Mouse (Mus musculus): ENCODE measurements at regions not wholly inside any gene's neighbourhood (a gene's known extent, or its start where the extent isn't known, plus 50 kb on each side); places are given as distances from the start of the nearest gene placed in this dataset.
"Not testable (repeated sequence)": the region's sequence is repeated elsewhere in the genome, so short reads cannot be mapped to it uniquely, and the experiment has no call there.

- not testable (repeated sequence) for H3K4me2 ChIP-seq (ENCODE audit: low read length); H3K27ac ChIP-seq (replicated peaks; ENCODE audit: low read depth, low read length); DNase-seq; H3K4me3 ChIP-seq (replicated peaks; ENCODE audit: low read depth, low read length); H3K9me3 ChIP-seq (ENCODE audit: control insufficient read depth, low read length); H3K4me1 ChIP-seq (ENCODE audit: control insufficient read depth, insufficient read depth, low read length); H3K36me3 ChIP-seq (ENCODE audit: control insufficient read depth, insufficient read depth, low read length); H3K27me3 ChIP-seq (ENCODE audit: control insufficient read depth, insufficient read depth, low read length); ATAC-seq (ENCODE audit: low FRiP score, low TSS enrichment); H3K9ac ChIP-seq (replicated peaks; ENCODE audit: low read length)
- WGBS: 92% methylated on average over 7 of the region's 11 CpGs
These were observed 75.8 kb downstream of the Dusp6 start for GRCm38 (mm10) chr10:99338790-99339189.

GRCm38 (mm10) chr10:99339291-99339912 is 76.4 kb downstream of the Dusp6 start:
- not testable (repeated sequence) for H3K36me3 ChIP-seq (ENCODE audit: control insufficient read depth, insufficient read depth, low read length); ATAC-seq (ENCODE audit: low FRiP score, low TSS enrichment); H3K27me3 ChIP-seq (ENCODE audit: control insufficient read depth, insufficient read depth, low read length)

GRCm38 (mm10) chr10:99340057-99340456 is 77.0 kb downstream of the Dusp6 start:
- H3K36me3 ChIP-seq (ENCODE audit: control insufficient read depth, insufficient read depth, low read length); H3K9me3 ChIP-seq (ENCODE audit: control insufficient read depth, low read length); DNase-seq; H3K27me3 ChIP-seq (ENCODE audit: control insufficient read depth, insufficient read depth, low read length); H3K4me2 ChIP-seq (ENCODE audit: low read length); H3K4me1 ChIP-seq (ENCODE audit: control insufficient read depth, insufficient read depth, low read length); H3K9ac ChIP-seq (replicated peaks; ENCODE audit: low read length); H3K27ac ChIP-seq (replicated peaks; ENCODE audit: low read depth, low read length); H3K4me3 ChIP-seq (replicated peaks; ENCODE audit: low read depth, low read length); ATAC-seq (ENCODE audit: low FRiP score, low TSS enrichment): not testable (repeated sequence)
- WGBS: no CpG with 5 or more reads among the region's 25 CpGs

More at GRCm38 (mm10) chr10:99339291-99339912, 76.4 kb downstream of the Dusp6 start:
- not testable (repeated sequence) for H3K4me2 ChIP-seq (ENCODE audit: low read length); H3K9ac ChIP-seq (replicated peaks; ENCODE audit: low read length); H3K9me3 ChIP-seq (ENCODE audit: control insufficient read depth, low read length); H3K4me3 ChIP-seq (replicated peaks; ENCODE audit: low read depth, low read length); H3K4me1 ChIP-seq (ENCODE audit: control insufficient read depth, insufficient read depth, low read length); DNase-seq; H3K27ac ChIP-seq (replicated peaks; ENCODE audit: low read depth, low read length)
- 97% methylated on average over 8 of the region's 19 CpGs for WGBS

- H3K4me2 ChIP-seq (ENCODE audit: low read length): no peak overlapping the region
- H3K9me3 ChIP-seq (ENCODE audit: control insufficient read depth, low read length): no peaks in the 10 kb centered on the region
- peaks cover 6% of the 10 kb centered on the region; the same call in 1 of the 2 replicates for H3K4me1 ChIP-seq (ENCODE audit: control insufficient read depth, insufficient read depth, low read length)
- no peak overlapping the region for H3K27ac ChIP-seq (replicated peaks; ENCODE audit: low read depth, low read length)
- no peak overlapping the region for H3K9ac ChIP-seq (replicated peaks; ENCODE audit: low read length)
- 83% methylated on average over 3 of the region's 3 CpGs for WGBS
- no peak for DNase-seq
- no peak overlapping the region for H3K4me3 ChIP-seq (replicated peaks; ENCODE audit: low read depth, low read length)
- no peaks in the 10 kb centered on the region for H3K27me3 ChIP-seq (ENCODE audit: control insufficient read depth, insufficient read depth, low read length)
- ATAC-seq (ENCODE audit: low FRiP score, low TSS enrichment): no peak
- no peaks in the 10 kb centered on the region for H3K36me3 ChIP-seq (ENCODE audit: control insufficient read depth, insufficient read depth, low read length)
These were observed 86.2 kb downstream of the Dusp6 start for GRCm38 (mm10) chr10:99349125-99349716.

- Histone ChIP-seq H3K9ac (replicated peaks; ENCODE audit: low read length) (no peak overlapping the region), H3K4me3 (replicated peaks; ENCODE audit: low read depth, low read length) (no peak overlapping the region), H3K27me3 (ENCODE audit: control insufficient read depth, insufficient read depth, low read length) (no peaks in the 10 kb centered on the region), H3K9me3 (ENCODE audit: control insufficient read depth, low read length) (no peaks in the 10 kb centered on the region), H3K4me1 (ENCODE audit: control insufficient read depth, insufficient read depth, low read length) (peaks cover 6% of the 10 kb centered on the region; the same call in 1 of the 2 replicates), H3K27ac (replicated peaks; ENCODE audit: low read depth, low read length) (no peak overlapping the region), H3K36me3 (ENCODE audit: control insufficient read depth, insufficient read depth, low read length) (no peaks in the 10 kb centered on the region), H3K4me2 (ENCODE audit: low read length) (peak overlapping the region; percentile 17; the same call in 1 of the 2 replicates)
- DNase-seq (no peak), ATAC-seq (ENCODE audit: low FRiP score, low TSS enrichment) (no peak)
- 43% methylated on average over 18 of the region's 18 CpGs for WGBS
These were observed 90.7 kb downstream of the Dusp6 start for GRCm38 (mm10) chr10:99353541-99354292.

- Histone ChIP-seq H3K27ac (replicated peaks; ENCODE audit: low read depth, low read length) (no peak overlapping the region), H3K9me3 (ENCODE audit: control insufficient read depth, low read length) (no peaks in the 10 kb centered on the region), H3K4me3 (replicated peaks; ENCODE audit: low read depth, low read length) (no peak overlapping the region), H3K9ac (replicated peaks; ENCODE audit: low read length) (no peak overlapping the region), H3K36me3 (ENCODE audit: control insufficient read depth, insufficient read depth, low read length) (no peaks in the 10 kb centered on the region), H3K4me1 (ENCODE audit: control insufficient read depth, insufficient read depth, low read length) (peaks cover 6% of the 10 kb centered on the region; the same call in 1 of the 2 replicates), H3K27me3 (ENCODE audit: control insufficient read depth, insufficient read depth, low read length) (no peaks in the 10 kb centered on the region), H3K4me2 (ENCODE audit: low read length) (no peak overlapping the region)
- DNase-seq (no peak), ATAC-seq (ENCODE audit: low FRiP score, low TSS enrichment) (no peak)
- 91% methylated on average over 2 of the region's 2 CpGs for WGBS
These were observed 91.3 kb downstream of the Dusp6 start for GRCm38 (mm10) chr10:99354352-99354751.

GRCm38 (mm10) chr10:99355303-99355702 is 92.3 kb downstream of the Dusp6 start:
- Histone ChIP-seq H3K9me3 (ENCODE audit: control insufficient read depth, low read length) (no peaks in the 10 kb centered on the region), H3K9ac (replicated peaks; ENCODE audit: low read length) (no peak overlapping the region), H3K4me3 (replicated peaks; ENCODE audit: low read depth, low read length) (no peak overlapping the region), H3K4me1 (ENCODE audit: control insufficient read depth, insufficient read depth, low read length) (peaks cover 6% of the 10 kb centered on the region; the same call in 1 of the 2 replicates), H3K4me2 (ENCODE audit: low read length) (no peak overlapping the region), H3K27me3 (ENCODE audit: control insufficient read depth, insufficient read depth, low read length) (no peaks in the 10 kb centered on the region), H3K36me3 (ENCODE audit: control insufficient read depth, insufficient read depth, low read length) (no peaks in the 10 kb centered on the region), H3K27ac (replicated peaks; ENCODE audit: low read depth, low read length) (no peak overlapping the region)
- no peak for DNase-seq
- 95% methylated on average over 4 of the region's 4 CpGs for WGBS
- ATAC-seq (ENCODE audit: low FRiP score, low TSS enrichment): no peak

- no peak overlapping the region for H3K27ac ChIP-seq (replicated peaks; ENCODE audit: low read depth, low read length)
- no peaks in the 10 kb centered on the region for H3K36me3 ChIP-seq (ENCODE audit: control insufficient read depth, insufficient read depth, low read length)
- no peak for ATAC-seq (ENCODE audit: low FRiP score, low TSS enrichment)
- no peaks in the 10 kb centered on the region for H3K27me3 ChIP-seq (ENCODE audit: control insufficient read depth, insufficient read depth, low read length)
- H3K4me3 ChIP-seq (replicated peaks; ENCODE audit: low read depth, low read length): no peak overlapping the region
- no peaks in the 10 kb centered on the region for H3K9me3 ChIP-seq (ENCODE audit: control insufficient read depth, low read length)
- peaks cover 6% of the 10 kb centered on the region; the same call in 1 of the 2 replicates for H3K4me1 ChIP-seq (ENCODE audit: control insufficient read depth, insufficient read depth, low read length)
- 87% methylated on average over 5 of the region's 5 CpGs for WGBS
- no peak for DNase-seq
- no peak overlapping the region for H3K4me2 ChIP-seq (ENCODE audit: low read length)
- no peak overlapping the region for H3K9ac ChIP-seq (replicated peaks; ENCODE audit: low read length)
These were observed 93.2 kb downstream of the Dusp6 start for GRCm38 (mm10) chr10:99356221-99356620.

Measured in midbrain, embryonic 14.5 days (tissue).